Mouse (Mus musculus): ENCODE measurements around the gene Zfp683. TPM values are rescaled to one million over a fixed set of nuclear protein-coding genes. Genes with fewer than 3 reads are reported as not detected.

Zfp683 gene
- 2.5 TPM for polyA plus RNA-seq (2017; shearing (Covaris generic))

DNA sequence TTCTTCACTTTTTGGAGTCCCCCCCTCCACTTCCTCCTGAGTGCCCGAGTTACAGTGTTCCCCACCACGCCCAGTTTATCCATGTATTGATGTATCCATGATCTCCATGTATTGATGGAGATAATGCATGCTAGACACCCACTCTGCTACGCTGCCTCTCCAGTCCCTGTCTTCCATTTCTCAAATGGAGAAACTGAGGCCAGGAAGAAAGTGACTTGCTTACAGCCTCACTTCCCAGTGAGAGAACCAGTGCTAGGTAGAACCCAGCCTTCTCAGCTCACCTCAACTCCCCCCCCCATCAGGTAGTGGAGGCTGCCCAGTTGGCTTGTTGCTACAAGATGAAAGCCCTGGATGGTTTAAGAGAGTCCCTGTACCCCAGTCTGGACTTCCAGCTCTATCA, at the start of gene Zfp683:
Gene Zfp683 (plus strand): TSS at position 301 of the 400 bp plus-strand sequence.

DNA sequence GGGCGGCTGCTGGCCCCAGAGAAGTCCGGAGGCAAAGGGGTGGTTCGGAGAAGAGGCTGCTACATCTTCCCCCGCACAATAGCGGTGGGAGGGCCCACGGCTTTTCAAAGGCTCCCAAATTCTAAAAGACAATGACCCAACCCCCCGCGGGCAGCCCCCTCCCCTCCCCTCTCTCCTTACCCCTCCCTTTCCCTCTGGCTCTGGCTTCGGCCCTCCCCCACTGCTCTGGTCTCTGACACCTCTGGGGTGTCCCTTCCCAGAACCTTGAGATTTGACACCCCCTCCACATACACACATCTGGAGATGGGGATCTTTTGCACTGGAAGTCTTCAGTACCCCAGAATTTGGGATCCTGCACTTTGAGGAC, 34.9 kb upstream of the Zfp683 start, which contains the start of gene Lin28a:
Gene Lin28a (minus strand): TSS at position 63 of the 367 bp plus-strand sequence.

DNA sequence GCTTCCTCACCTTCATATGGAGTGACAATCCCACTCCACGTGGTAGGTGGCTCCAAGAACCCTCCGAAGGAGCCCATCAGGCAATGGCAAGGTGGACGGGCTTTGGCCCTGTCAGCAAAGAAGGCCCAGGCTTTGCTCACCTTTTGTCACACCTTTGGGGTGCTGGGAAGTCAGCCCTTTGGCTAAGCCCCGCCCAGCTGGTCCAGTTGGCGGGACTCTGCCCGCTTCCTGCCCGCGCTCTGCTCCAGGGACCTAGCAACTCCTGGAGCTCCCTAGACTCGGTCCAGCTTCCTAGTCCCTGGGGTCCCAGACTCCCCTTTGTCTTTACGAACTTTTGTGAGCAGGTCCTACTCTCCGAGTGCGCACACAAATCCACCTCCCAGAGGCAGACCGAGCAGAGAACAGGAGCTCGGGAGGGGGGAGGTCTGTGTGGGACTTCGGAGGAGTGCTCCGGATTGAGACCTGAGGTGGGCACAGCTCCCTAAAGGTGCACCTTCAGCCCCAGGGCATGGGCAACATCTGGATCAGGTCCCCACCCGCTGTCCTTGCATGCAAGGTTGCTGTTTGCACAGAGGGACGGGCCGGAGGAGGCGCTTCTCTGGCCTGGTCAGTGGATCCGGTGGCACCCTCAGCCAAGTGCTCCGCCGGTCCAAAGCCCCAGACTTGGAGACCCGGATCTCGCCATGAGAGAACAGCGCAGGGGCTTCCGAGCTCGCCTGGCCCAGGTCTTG, 6.7 kb downstream of the Zfp683 start, which contains the start of gene Crybg2:
Gene Crybg2 (plus strand): TSS at position 681 of the 731 bp plus-strand sequence.

DNA sequence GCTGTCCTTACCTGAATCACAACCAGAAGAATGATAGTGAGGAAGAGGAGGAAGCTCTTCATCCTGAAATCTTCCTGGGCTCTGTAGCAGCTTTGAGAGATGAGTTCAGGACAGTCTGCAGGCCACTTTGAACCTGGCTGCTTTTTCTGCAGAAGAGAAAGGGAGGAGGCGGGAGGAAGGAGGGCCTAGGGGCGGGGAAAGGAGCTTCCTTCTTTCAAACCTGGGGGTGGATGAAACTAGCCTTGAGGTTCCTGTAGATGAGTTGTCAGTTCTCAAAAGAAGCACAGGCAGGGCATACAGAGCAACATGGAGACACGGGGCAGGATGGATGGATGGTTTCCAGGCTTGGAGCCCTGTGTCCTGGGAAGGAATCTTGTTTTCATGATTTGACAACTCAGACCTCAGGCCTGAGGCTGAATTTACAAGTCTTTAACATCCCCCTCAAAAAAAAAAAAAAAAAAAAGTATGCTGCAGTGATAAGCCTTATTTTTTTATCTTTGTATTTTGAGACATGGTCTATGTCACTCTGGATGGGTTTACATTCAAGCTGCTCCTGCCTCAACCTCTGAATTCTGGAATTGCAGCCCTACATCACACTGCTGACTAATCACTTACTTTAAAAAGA, 41.4 kb downstream of the Zfp683 start, which contains the start of gene Cd52:
Gene Cd52 (minus strand): TSS at position 160 of the 625 bp plus-strand sequence.

DNA sequence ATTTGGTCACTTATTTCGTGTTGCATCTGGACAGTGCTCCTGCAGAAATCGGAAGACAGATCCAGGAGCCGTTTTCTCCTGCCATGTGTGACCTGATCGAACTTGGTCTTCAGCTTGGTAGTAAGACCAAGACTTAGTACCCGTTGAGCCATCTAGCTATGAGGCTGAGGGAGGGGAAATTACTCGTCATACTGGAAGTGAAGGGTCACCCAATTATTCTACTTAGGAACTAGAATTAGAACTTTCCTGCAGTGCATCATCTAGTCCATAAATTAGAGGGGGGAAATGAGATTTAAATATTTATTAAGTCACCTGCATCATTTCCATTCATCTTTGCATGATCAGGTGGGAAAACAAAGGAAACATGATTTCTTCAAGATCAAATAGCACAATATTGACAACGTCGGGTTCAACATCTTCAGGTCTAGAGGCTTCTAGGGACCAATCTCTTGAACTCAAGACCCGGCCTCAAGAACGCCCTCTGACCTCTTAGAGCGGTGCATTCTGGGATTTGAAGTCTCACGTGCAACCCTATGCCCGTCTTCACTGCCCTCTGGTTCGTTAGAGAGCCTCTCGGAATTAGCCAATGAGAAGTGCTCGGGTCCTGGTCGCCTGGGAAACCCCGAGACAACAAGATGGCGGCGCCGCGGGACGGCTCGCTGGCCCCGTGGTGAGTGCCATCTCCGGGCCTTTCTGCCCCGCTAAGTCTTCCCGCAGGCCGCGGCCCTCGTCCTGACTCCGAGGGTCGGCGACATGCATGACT, 48.5 kb downstream of the Zfp683 start, which contains the start of gene Ubxn11:
Gene Ubxn11 (plus strand): TSS at position 592 of the 763 bp plus-strand sequence.

Other genes with a start within 250 kb of the Zfp683 start
- gene Rps6ka1, start 166.0 kb upstream of the Zfp683 start, polyA plus RNA-seq (2017; shearing (Covaris generic)): 297 TPM
- gene Hmgn2, start 85.2 kb upstream of the Zfp683 start, polyA plus RNA-seq (2017; shearing (Covaris generic)): 425 TPM
- gene Dhdds, start 52.9 kb upstream of the Zfp683 start, polyA plus RNA-seq (2017; shearing (Covaris generic)): 39.1 TPM
- not detected for gene Lin28a, start 35.0 kb upstream of the Zfp683 start, polyA plus RNA-seq (2017; shearing (Covaris generic))
- gene Crybg2, start 7.0 kb downstream of the Zfp683 start, polyA plus RNA-seq (2017; shearing (Covaris generic)): 18.3 TPM
- 2,675 TPM for gene Cd52, start 41.2 kb downstream of the Zfp683 start, polyA plus RNA-seq (2017; shearing (Covaris generic))
- gene Ubxn11, start 48.7 kb downstream of the Zfp683 start, polyA plus RNA-seq (2017; shearing (Covaris generic)): 48.4 TPM
- gene Sh3bgrl3, start 75.0 kb downstream of the Zfp683 start, polyA plus RNA-seq (2017; shearing (Covaris generic)): 1,409 TPM
- gene Cep85, start 133.3 kb downstream of the Zfp683 start, polyA plus RNA-seq (2017; shearing (Covaris generic)): 89.6 TPM
- gene Gm7534, start 149.2 kb downstream of the Zfp683 start, polyA plus RNA-seq (2017; shearing (Covaris generic)): not detected
- gene Catsper4, start 173.5 kb downstream of the Zfp683 start, polyA plus RNA-seq (2017; shearing (Covaris generic)): not detected
- gene Cnksr1, start 184.6 kb downstream of the Zfp683 start, polyA plus RNA-seq (2017; shearing (Covaris generic)): not detected
- 9.3 TPM for gene E130218I03Rik, start 189.8 kb downstream of the Zfp683 start, polyA plus RNA-seq (2017; shearing (Covaris generic))
- gene Zfp593, start 191.8 kb downstream of the Zfp683 start, polyA plus RNA-seq (2017; shearing (Covaris generic)): 15.7 TPM
- not detected for gene Gm30191, start 193.1 kb downstream of the Zfp683 start, polyA plus RNA-seq (2017; shearing (Covaris generic))
- not detected for gene Grrp1, start 200.3 kb downstream of the Zfp683 start, polyA plus RNA-seq (2017; shearing (Covaris generic))
- gene Pdik1l, start 234.1 kb downstream of the Zfp683 start, polyA plus RNA-seq (2017; shearing (Covaris generic)): 27.9 TPM